Mouse (Mus musculus) CH12.LX (cell line): ENCODE measurements around the gene Gas6. TPM values are rescaled to one million over a fixed set of nuclear protein-coding genes. Genes with fewer than 3 reads are reported as not detected.
A peak's percentile ranks its signal among the peaks of the same experiment; 100 is the strongest.

Experiments used
- DNase-seq: peaks from one replicate; pipeline ENCODE4 v3.0.0-alpha.2; 2013; ENCODE audit errors: extremely low read depth
- H3K27ac ChIP-seq: 2 replicates; pipeline ENCODE4 v1.5.1; 2012; ENCODE audit warnings: low read depth, mild to moderate bottlenecking, control low read depth, moderate library complexity; ENCODE audit not compliant: insufficient read depth
- H3K27me3 ChIP-seq: replicated peaks from 2 replicates; pipeline ENCODE3; 2012; ENCODE audit warnings: inconsistent platforms
- H3K36me3 ChIP-seq, 2 experiments: replicated peaks in 1 of 2; 2 replicates each; pipeline versions ENCODE3 to v1.6.1; 2012; ENCODE audit warnings: inconsistent platforms in 1 of 2, low read length in 1 of 2, mild to moderate bottlenecking in 1 of 2, mixed read lengths in 1 of 2, moderate library complexity in 1 of 2; ENCODE audit not compliant: control insufficient read depth in 1 of 2, insufficient read depth in 1 of 2
- H3K4me1 ChIP-seq, 2 experiments: 2 replicates each; pipeline ENCODE4 v1.6.1; 2012; ENCODE audit warnings: inconsistent platforms in 1 of 2, moderate library complexity in 1 of 2; ENCODE audit not compliant: insufficient read depth in 2 of 2, control insufficient read depth in 1 of 2
- H3K4me2 ChIP-seq: 2 replicates; pipeline ENCODE4 v1.6.1; 2012; ENCODE audit warnings: low read depth, mild to moderate bottlenecking, control low read depth; ENCODE audit not compliant: poor library complexity, insufficient read depth, severe bottlenecking
- H3K4me3 ChIP-seq, 3 experiments: fragments of 150-350 bp in 1 of 3; sonication (generic) in 1 of 3; replicated peaks in 1 of 3; 2 replicates each; pipeline versions ENCODE3 to v1.5.1; 2011 to 2012; ENCODE audit warnings: low read depth in 2 of 3, low read length in 2 of 3, mild to moderate bottlenecking in 2 of 3, moderate library complexity in 2 of 3, control low read depth in 1 of 3, improper control_type of control experiment in 1 of 3, inconsistent platforms in 1 of 3, mixed read lengths in 1 of 3; ENCODE audit not compliant: poor library complexity in 1 of 3
- H3K79me2 ChIP-seq: replicated peaks from 2 replicates; pipeline ENCODE4 v1.6.1; 2012; ENCODE audit warnings: mild to moderate bottlenecking, moderate library complexity; ENCODE audit not compliant: control insufficient read depth, poor library complexity, insufficient read depth, severe bottlenecking; ENCODE audit errors: extremely low read depth
- H3K9ac ChIP-seq: 2 replicates; pipeline ENCODE4 v1.6.1; 2012; ENCODE audit warnings: low read depth, mild to moderate bottlenecking, control low read depth, moderate library complexity; ENCODE audit not compliant: insufficient read depth
- H3K9me3 ChIP-seq: replicated peaks from 2 replicates; pipeline ENCODE3; 2012; ENCODE audit warnings: low read length, inconsistent platforms, mixed read lengths
- BHLHE40 ChIP-seq: IDR thresholded peaks from 2 replicates; pipeline ENCODE4 v1.6.1; 2011; ENCODE audit warnings: mild to moderate bottlenecking, low read depth, low read length, improper control_type of control experiment
- CHD1 ChIP-seq: IDR thresholded peaks from 2 replicates; pipeline ENCODE4 v1.6.1; 2012; ENCODE audit warnings: low read depth, low read length, improper control_type of control experiment, inconsistent platforms
- CTCF ChIP-seq, 2 experiments: IDR thresholded peaks in 1 of 2; conservative IDR thresholded peaks in 1 of 2; 2 replicates each; pipeline ENCODE4 v1.5.1; 2011 to 2012; ENCODE audit warnings: low read depth in 2 of 2, low read length in 2 of 2, improper control_type of control experiment in 1 of 2, inconsistent platforms in 1 of 2, mild to moderate bottlenecking in 1 of 2, moderate library complexity in 1 of 2
- E2F4 ChIP-seq: IDR thresholded peaks from 2 replicates; pipeline ENCODE4 v1.6.1; 2011; ENCODE audit warnings: low read depth, low read length, improper control_type of control experiment; ENCODE audit not compliant: insufficient replicate concordance
- ETS1 ChIP-seq: conservative IDR thresholded peaks from 2 replicates; pipeline ENCODE4 v1.6.1; 2012; ENCODE audit warnings: low read depth, mild to moderate bottlenecking, inconsistent platforms, low read length, improper control_type of control experiment, moderate library complexity
- GABPA ChIP-seq: IDR thresholded peaks from 2 replicates; pipeline ENCODE4 v1.6.1; 2012; ENCODE audit warnings: low read depth, low read length, improper control_type of control experiment, inconsistent platforms; ENCODE audit not compliant: insufficient replicate concordance
- HCFC1 ChIP-seq: IDR thresholded peaks from 2 replicates; pipeline ENCODE4 v1.6.1; 2012; ENCODE audit warnings: low read depth, mild to moderate bottlenecking, inconsistent platforms, low read length, improper control_type of control experiment
- IRF4 ChIP-seq: IDR thresholded peaks from 2 replicates; pipeline ENCODE4 v1.6.1; 2014; ENCODE audit warnings: low read depth, mild to moderate bottlenecking, inconsistent platforms, low read length, improper control_type of control experiment
- MAZ ChIP-seq: IDR thresholded peaks from 2 replicates; pipeline ENCODE4 v1.6.1; 2012; ENCODE audit warnings: low read depth, mild to moderate bottlenecking, inconsistent platforms, low read length, improper control_type of control experiment, moderate library complexity
- MEF2A ChIP-seq: IDR thresholded peaks from 2 replicates; pipeline ENCODE4 v1.6.1; 2014; ENCODE audit warnings: low read depth, mild to moderate bottlenecking, inconsistent platforms, low read length, improper control_type of control experiment, borderline replicate concordance
- MXI1 ChIP-seq: IDR thresholded peaks from 2 replicates; pipeline ENCODE4 v1.6.1; 2011; ENCODE audit warnings: mild to moderate bottlenecking, low read depth, low read length, improper control_type of control experiment
- MYC ChIP-seq: IDR thresholded peaks from 2 replicates; pipeline ENCODE4 v1.6.1; 2011; ENCODE audit warnings: low read depth, mild to moderate bottlenecking, improper control_type of control experiment, low read length
- NELFE ChIP-seq: IDR thresholded peaks from 2 replicates; pipeline ENCODE4 v1.6.1; 2011; ENCODE audit warnings: low read depth, low read length, improper control_type of control experiment
- NRF1 ChIP-seq: IDR thresholded peaks from 2 replicates; pipeline ENCODE4 v1.6.1; 2014; ENCODE audit warnings: low read depth, mild to moderate bottlenecking, inconsistent platforms, low read length, improper control_type of control experiment, moderate library complexity
- RAD21 ChIP-seq: IDR thresholded peaks from 2 replicates; pipeline ENCODE4 v1.6.1; 2011; ENCODE audit warnings: low read depth, mild to moderate bottlenecking, low read length, improper control_type of control experiment, moderate library complexity
- RCOR1 ChIP-seq: conservative IDR thresholded peaks from 2 replicates; pipeline ENCODE4 v1.6.1; 2012; ENCODE audit warnings: low read depth, mild to moderate bottlenecking, inconsistent platforms, low read length, improper control_type of control experiment
- SMC3 ChIP-seq: IDR thresholded peaks from 2 replicates; pipeline ENCODE4 v1.6.1; 2011; ENCODE audit warnings: low read depth, low read length, improper control_type of control experiment
- TCF12 ChIP-seq: IDR thresholded peaks from 2 replicates; pipeline ENCODE4 v1.6.1; 2014; ENCODE audit warnings: low read depth, mild to moderate bottlenecking, inconsistent platforms, low read length, improper control_type of control experiment
- USF1 ChIP-seq: IDR thresholded peaks from 2 replicates; pipeline ENCODE4 v1.6.1; 2014; ENCODE audit warnings: low read depth, mild to moderate bottlenecking, inconsistent platforms, low read length, improper control_type of control experiment
- ZC3H11A ChIP-seq: IDR thresholded peaks from 2 replicates; pipeline ENCODE4 v1.6.1; 2012; ENCODE audit warnings: low read depth, mild to moderate bottlenecking, inconsistent platforms, low read length, improper control_type of control experiment
- ZKSCAN1 ChIP-seq: IDR thresholded peaks from 2 replicates; pipeline ENCODE4 v1.6.1; 2012; ENCODE audit warnings: low read depth, inconsistent platforms, low read length, improper control_type of control experiment, borderline replicate concordance
- ZNF384 ChIP-seq: IDR thresholded peaks from 2 replicates; pipeline ENCODE4 v1.6.1; 2012; ENCODE audit warnings: low read depth, low read length, improper control_type of control experiment, inconsistent platforms
- dilution Hi-C: fragments of 300-500 bp; cut with MboI; formaldehyde crosslinking; loops from 2 replicates; pipeline ENCODE4 v1.14.3; 2020; ENCODE audit warnings: low sequenced_read_pairs; ENCODE audit not compliant: extremely low pct_unique_long_range_greater_than_20kb, extremely low pct_ligation_motif_present
- in situ Hi-C: fragments of 300-500 bp; cut with MboI; formaldehyde crosslinking; loops from 3 replicates; pipeline ENCODE4 v1.14.3; 2019; ENCODE audit warnings: low sequenced_read_pairs, low pct_ligation_motif_present, low pct_unique_long_range_greater_than_20kb, mixed read lengths
- polyA plus RNA-seq: library from polyadenylated mRNA; unstranded; fragments of >175 nt; gene quantifications from 2 replicates; pipeline ENCODE4 v1.2.1, GENCODE M21; 2012; ENCODE audit warnings: low read depth; ENCODE audit not compliant: insufficient read length
- total RNA-seq, 2 experiments: library from RNA; depleted of rRNA; stranded (reverse); fragments of 300-350 nt in 1 of 2; fragments of >200 nt in 1 of 2; gene quantifications; 2 replicates each; pipeline ENCODE4 v1.2.3; 2012 to 2014

Gene Gas6
- total and polyA plus RNA-seq, 3 experiments, result not detected

- in situ Hi-C loops, result no loop called here
- no peak overlapping the region for H3K4me3 ChIP-seq
- H3K79me2 ChIP-seq, result no peaks in the 10 kb centered on the region
Observed at GRCm38 (mm10) chr8:13493011-13493410, 1.3 kb downstream of the Gas6 start.

GRCm38 (mm10) chr8:13492198-13492995 lies 1.9 kb downstream of the Gas6 start:
- TF ChIP-seq RAD21, result no peak
- no peak for TF ChIP-seq MYC
- TF ChIP-seq HCFC1, result no peak
- no peak for TF ChIP-seq ZC3H11A
- TF ChIP-seq USF1, result no peak
- Histone ChIP-seq H3K36me3 (no peaks in the 10 kb centered on the region), H3K9ac (no peak overlapping the region), H3K27me3 (peaks cover 34% of the 10 kb centered on the region), H3K4me1 (peaks cover 0 to 9% of the 10 kb centered on the region in 2 experiments; a peak in 2 of 4 replicates), H3K9me3 (peaks cover 9% of the 10 kb centered on the region), H3K4me2 (no peak overlapping the region), H3K4me3 (no peak overlapping the region), H3K79me2 (no peaks in the 10 kb centered on the region), H3K27ac (no peak overlapping the region)
- dilution Hi-C loops (no loop called here), in situ Hi-C loops (no loop called here)
- peak; percentile 8 for DNase-seq

More at GRCm38 (mm10) chr8:13493011-13493410, 1.3 kb downstream of the Gas6 start:
- Histone ChIP-seq H3K36me3 (no peaks in the 10 kb centered on the region), H3K4me2 (no peak overlapping the region), H3K9me3 (peaks cover 9% of the 10 kb centered on the region), H3K27ac (no peak overlapping the region), H3K4me1 (peaks cover 0 to 9% of the 10 kb centered on the region in 2 experiments; a peak in 2 of 4 replicates), H3K9ac (no peak overlapping the region), H3K27me3 (peaks cover 30% of the 10 kb centered on the region)
- dilution Hi-C loops, result no loop called here
- no peak for TF ChIP-seq GABPA
- TF ChIP-seq HCFC1, result no peak
- no peak for TF ChIP-seq ZKSCAN1
- no peak for TF ChIP-seq TCF12
- no peak for TF ChIP-seq ZC3H11A
- TF ChIP-seq RCOR1, result no peak
- no peak for TF ChIP-seq BHLHE40
- no peak for TF ChIP-seq MEF2A
- no peak for TF ChIP-seq NELFE
- TF ChIP-seq CTCF (conservative IDR thresholded peaks at IDR 0.05 in 1 of 2, IDR thresholded peaks at IDR 0.05 in 1 of 2; ENCODE audit: low read depth in 2 of 2, low read length in 2 of 2), result no peak
- no peak for TF ChIP-seq ETS1
- no peak for TF ChIP-seq MAZ
- no peak for TF ChIP-seq RAD21
- no peak for TF ChIP-seq MXI1
- no peak for TF ChIP-seq NRF1
- TF ChIP-seq IRF4, result no peak
- no peak for TF ChIP-seq CHD1
- TF ChIP-seq E2F4, result no peak
- no peak for TF ChIP-seq ZNF384
- TF ChIP-seq SMC3, result no peak
- DNase-seq, result no peak
